ENCODE assay signal across 15 mouse cellular contexts in the genomic region with DNA sequence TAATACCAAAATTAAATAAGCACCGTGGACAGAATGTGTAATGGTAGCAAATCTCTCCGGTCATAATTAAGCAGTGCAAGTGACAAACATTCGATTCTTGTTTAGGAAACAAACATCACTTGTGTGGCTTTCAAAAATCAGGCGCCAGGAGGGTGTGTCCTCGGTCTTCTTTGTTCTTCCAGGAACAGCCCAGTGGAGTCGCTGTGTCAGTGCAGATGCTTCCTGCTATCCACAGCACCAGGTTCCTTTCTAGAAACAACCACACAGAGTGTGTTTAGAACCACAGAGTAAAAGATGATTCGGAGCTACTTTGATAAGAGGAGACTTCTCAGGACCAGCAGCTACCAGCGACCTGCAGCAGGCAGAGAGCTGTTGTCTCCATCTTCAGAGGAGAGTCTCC.
DNase-seq lines count a peak whose midpoint lies in the region; ATAC-seq and TF ChIP-seq lines count a peak whose summit lies in the region.
"Had no signal": no experiment of that assay in that cellular context is flagged by ENCODE, and none has a peak within 500 bp of the region (broad histone marks: within the 10 kb centered on the region; RNA-seq: fewer than 3 reads in every experiment).

No protein-coding gene starts in this region.

- WGBS in heart, adult 2 months: 41% methylated on average over 8 of the region's 8 CpGs
- 50% methylated on average over 8 of the region's 8 CpGs for WGBS in lung, embryonic 14.5 days
- 33% methylated on average over 8 of the region's 8 CpGs for WGBS in lung, adult 2 months
- 31% methylated on average over 8 of the region's 8 CpGs for WGBS in midbrain, embryonic 15.5 days

- H3K79me2 ChIP-seq in heart, adult 2 months (replicated peaks; ENCODE audit: control insufficient read depth, insufficient read depth, low read length): no peaks in the 10 kb centered on the region

- ATAC-seq in lung, embryonic 14.5 days (ENCODE audit: insufficient read depth): no peak
- no peak for ATAC-seq in midbrain, embryonic 15.5 days (replicated peaks)
- ATAC-seq in megakaryocyte-erythroid progenitor cell, adult 5-6 weeks (replicated peaks; ENCODE audit: low FRiP score, low TSS enrichment, poor library complexity, severe bottlenecking): no peak
- ATAC-seq: liver, postnatal 0 days; Patski had no signal

- peak; percentile 23; the same call in 1 of the 2 replicates for TF ChIP-seq CTCF in heart, adult 2 months (IDR thresholded peaks at IDR 0.05)
- TF ChIP-seq CTCF in lung, embryonic 14.5 days (IDR thresholded peaks at IDR 0.05; ENCODE audit: low read depth): no peak
- TF ChIP-seq CTCF in lung, adult 2 months (IDR thresholded peaks at IDR 0.05; ENCODE audit: insufficient read depth, low read length): no peak

- no peaks in the 10 kb centered on the region for H3K9me3 ChIP-seq in lung, embryonic 14.5 days (ENCODE audit: low read depth, low read length)
- no peaks in the 10 kb centered on the region for H3K9me3 ChIP-seq in midbrain, embryonic 15.5 days
- H3K9me3 ChIP-seq: limb, embryonic 12.5 days had no signal

- DNase-seq in heart, adult 2 months: no peak
- DNase-seq in heart, adult 9 months (ENCODE audit: low spot score in 2 of 2): no peak
- peak; percentile 7 for DNase-seq in lung, embryonic 14.5 days
- no peak for DNase-seq in lung, adult 2 months
- DNase-seq in ZHBTc4 (ENCODE audit: low read depth, low spot score): peak; percentile 38
- DNase-seq: adrenal gland, adult 8-10 months; heart, postnatal 4 days; liver, postnatal 0 days; thymus, postnatal 14 days had no signal

- no peak overlapping the region for H3K4me2 ChIP-seq in lung, embryonic 14.5 days
- no peak overlapping the region for H3K4me2 ChIP-seq in midbrain, embryonic 15.5 days
- H3K4me2 ChIP-seq: heart, embryonic 11.5 days; limb, embryonic 12.5 days had no signal

- intact Hi-C loops in heart, adult 2 months (cut with DNase I): no loop called here

- no peak overlapping the region for H3K4me3 ChIP-seq in heart, adult 2 months
- H3K4me3 ChIP-seq in lung, embryonic 14.5 days (ENCODE audit: low read depth, low read length): no peak overlapping the region
- H3K4me3 ChIP-seq in lung, adult 2 months (replicated peaks; ENCODE audit: extremely low read depth, low read depth, low read length): no peak overlapping the region
- no peak overlapping the region for H3K4me3 ChIP-seq in midbrain, embryonic 15.5 days
- H3K4me3 ChIP-seq: erythroblast, embryonic 14.5 days; limb, embryonic 12.5 days had no signal

- no peaks in the 10 kb centered on the region for H3K27me3 ChIP-seq in heart, adult 2 months (ENCODE audit: control insufficient read depth, insufficient read depth, low read length)
- no peaks in the 10 kb centered on the region for H3K27me3 ChIP-seq in lung, embryonic 14.5 days (ENCODE audit: insufficient read depth, low read length)
- H3K27me3 ChIP-seq in midbrain, embryonic 15.5 days (replicated peaks): no peaks in the 10 kb centered on the region

- TF ChIP-seq POLR2A in heart, adult 2 months (IDR thresholded peaks at IDR 0.05; ENCODE audit: insufficient read depth, low read depth, low read length): no peak
- TF ChIP-seq POLR2A in lung, adult 2 months (IDR thresholded peaks at IDR 0.05; ENCODE audit: borderline replicate concordance, extremely low read depth, low read depth, low read length): no peak

- H3K27ac ChIP-seq in heart, adult 2 months: no peak overlapping the region
- H3K27ac ChIP-seq in lung, embryonic 14.5 days (ENCODE audit: low read depth): no peak overlapping the region
- 0 out of 2 replicates have a peak overlapping the region, but pooled peaks have one; percentile 46 for H3K27ac ChIP-seq in midbrain, embryonic 15.5 days
- H3K27ac ChIP-seq: limb, embryonic 12.5 days had no signal

- no peak for TF ChIP-seq EP300 in heart, adult 2 months (IDR thresholded peaks at IDR 0.05; ENCODE audit: insufficient read depth, low read depth, low read length)

- H3K4me1 ChIP-seq in heart, adult 2 months (ENCODE audit: control insufficient read depth, insufficient read depth, low read length): no peaks in the 10 kb centered on the region
- no peaks in the 10 kb centered on the region for H3K4me1 ChIP-seq in lung, embryonic 14.5 days (ENCODE audit: insufficient read depth)
- H3K4me1 ChIP-seq in lung, adult 2 months (ENCODE audit: control insufficient read depth, insufficient read depth, low read length): no peaks in the 10 kb centered on the region
- H3K4me1 ChIP-seq in midbrain, embryonic 15.5 days: peaks cover 15% of the 10 kb centered on the region

- H3K36me3 ChIP-seq in heart, adult 2 months (ENCODE audit: control insufficient read depth, insufficient read depth, low read length): no peaks in the 10 kb centered on the region
- no peaks in the 10 kb centered on the region for H3K36me3 ChIP-seq in lung, embryonic 14.5 days (ENCODE audit: insufficient read depth)
- no peaks in the 10 kb centered on the region for H3K36me3 ChIP-seq in midbrain, embryonic 15.5 days (replicated peaks)
- H3K36me3 ChIP-seq: limb, embryonic 12.5 days had no signal

- no peak overlapping the region for H3K9ac ChIP-seq in heart, adult 2 months (ENCODE audit: low read depth, low read length)
- H3K9ac ChIP-seq in lung, embryonic 14.5 days: no peak overlapping the region
- H3K9ac ChIP-seq in midbrain, embryonic 15.5 days: no peak overlapping the region
- H3K9ac ChIP-seq: limb, embryonic 12.5 days; liver, postnatal 0 days had no signal

Comparison
In these comparisons a context has a peak if more than half of its experiments do, and no peak if none do; other contexts are left out.
1. DNase-seq: peak in lung, embryonic 14.5 days (single experiment) and ZHBTc4 (single experiment); none in heart, adult 2 months (0 of 2), heart, adult 9 months (0 of 2) and lung, adult 2 months (single experiment).